Mouse (Mus musculus) cerebellum, adult 2 months (tissue): Measurements from ENCODE around the gene Gas7.

Experiments used
- CTCF ChIP-seq: fragments of 200-500 bp; IDR thresholded peaks from 2 replicates; pipeline ENCODE4 v1.5.1; 2011; ENCODE audit warnings: low read depth, mild to moderate bottlenecking, control low read depth, low read length, moderate library complexity, borderline replicate concordance; ENCODE audit not compliant: insufficient read depth
- POLR2A ChIP-seq: fragments of 200-500 bp; IDR thresholded peaks from 2 replicates; pipeline ENCODE4 v1.6.1; 2011; ENCODE audit warnings: low read length, control low read depth, borderline replicate concordance; ENCODE audit not compliant: insufficient read depth

DNA sequence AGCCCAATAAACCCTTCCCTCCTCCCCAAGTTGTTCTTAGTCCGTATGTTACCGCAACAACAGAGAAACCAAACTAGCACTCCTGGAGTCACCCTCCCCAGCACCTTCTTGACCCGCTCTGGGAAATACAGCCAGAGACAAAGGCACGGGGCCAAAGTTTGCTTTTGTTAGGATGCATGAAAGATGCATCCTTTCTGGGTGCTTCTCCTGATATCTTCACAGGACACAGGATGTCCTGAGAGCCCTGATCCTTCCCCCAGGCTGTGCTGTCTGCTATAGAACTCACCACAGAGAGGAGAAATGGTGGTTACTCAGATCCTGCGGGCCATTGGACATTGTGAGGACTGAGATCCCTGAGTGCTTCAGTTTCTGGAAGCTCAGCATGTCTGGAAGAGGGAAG, 111.9 kb downstream of the Gas7 start:
- no peak for TF ChIP-seq CTCF
- no peak for TF ChIP-seq POLR2A
